ENCODE assay signal across 11 mouse cellular contexts in genomic region chr12:14376211-14376610, GRCm38 (mm10).
"Had no signal": no experiment of that assay in that cellular context is flagged by ENCODE, and none has a peak within 500 bp of the region (broad histone marks: within the 10 kb centered on the region; RNA-seq: fewer than 3 reads in every experiment).

No protein-coding gene starts in this region.

- DNase-seq: lung, adult 18-20 months; lung, embryonic 14.5 days; lung, postnatal 10 days; lung, postnatal 4 days; midbrain, embryonic 14.5 days; retina, postnatal 1 day; right cerebral cortex, adult 18-20 months; right cerebral cortex, postnatal 25 days; thymus, adult 2 months; thymus, postnatal 25 days; thymus, postnatal 4 days had no signal
